Mouse (Mus musculus): ENCODE measurements around the gene Calcoco1.
A peak's percentile ranks its signal among the peaks of the same experiment; 100 is the strongest.

The Calcoco1 gene

GRCm38 (mm10) chr15:102721980-102722475 is at the start of gene Calcoco1:
Gene Calcoco1, minus strand, starts transcription at chr15:102722178.
- DNase-seq (ENCODE audit: low spot score): peak; percentile 95

GRCm38 (mm10) chr15:102770866-102771265 is 48.9 kb upstream of the Calcoco1 start:
- no peak for DNase-seq (ENCODE audit: low spot score)

GRCm38 (mm10) chr15:102765207-102765606 is 43.2 kb upstream of the Calcoco1 start:
- no peak for DNase-seq (ENCODE audit: low spot score)

- no peak for DNase-seq (ENCODE audit: low spot score)
These were observed 39.9 kb upstream of the Calcoco1 start for GRCm38 (mm10) chr15:102761745-102762378.

GRCm38 (mm10) chr15:102757686-102758085 is 35.7 kb upstream of the Calcoco1 start:
- no peak for DNase-seq (ENCODE audit: low spot score)

GRCm38 (mm10) chr15:102755053-102755452 is 33.1 kb upstream of the Calcoco1 start:
- DNase-seq (ENCODE audit: low spot score): no peak

- DNase-seq (ENCODE audit: low spot score): no peak
These were observed 32.4 kb upstream of the Calcoco1 start for GRCm38 (mm10) chr15:102754361-102754760.

GRCm38 (mm10) chr15:102753170-102753569 is 31.2 kb upstream of the Calcoco1 start:
- DNase-seq (ENCODE audit: low spot score): no peak

- DNase-seq (ENCODE audit: low spot score): no peak
These were observed 30.2 kb upstream of the Calcoco1 start for GRCm38 (mm10) chr15:102752164-102752563.

- DNase-seq (ENCODE audit: low spot score): peak; percentile 77
These were observed 28.3 kb upstream of the Calcoco1 start for GRCm38 (mm10) chr15:102750241-102750640.

- no peak for DNase-seq (ENCODE audit: low spot score)
These were observed 27.1 kb upstream of the Calcoco1 start for GRCm38 (mm10) chr15:102749103-102749502.

- DNase-seq (ENCODE audit: low spot score): no peak
These were observed 25.9 kb upstream of the Calcoco1 start for GRCm38 (mm10) chr15:102747853-102748252.

- DNase-seq (ENCODE audit: low spot score): no peak
These were observed 25.3 kb upstream of the Calcoco1 start for GRCm38 (mm10) chr15:102747286-102747640.

GRCm38 (mm10) chr15:102746488-102747285 is 24.7 kb upstream of the Calcoco1 start:
- DNase-seq (ENCODE audit: low spot score): peak; percentile 66

- peak; percentile 63 for DNase-seq (ENCODE audit: low spot score)
These were observed 24.1 kb upstream of the Calcoco1 start for GRCm38 (mm10) chr15:102746126-102746487.

GRCm38 (mm10) chr15:102745387-102745786 is 23.4 kb upstream of the Calcoco1 start:
- DNase-seq (ENCODE audit: low spot score): no peak

- DNase-seq (ENCODE audit: low spot score): no peak
These were observed 22.9 kb upstream of the Calcoco1 start for GRCm38 (mm10) chr15:102744831-102745230.

GRCm38 (mm10) chr15:102744416-102744815 is 22.4 kb upstream of the Calcoco1 start:
- DNase-seq (ENCODE audit: low spot score): no peak

- DNase-seq (ENCODE audit: low spot score): no peak
These were observed 22.0 kb upstream of the Calcoco1 start for GRCm38 (mm10) chr15:102743996-102744395.

GRCm38 (mm10) chr15:102743196-102743595 is 21.2 kb upstream of the Calcoco1 start:
- DNase-seq (ENCODE audit: low spot score): no peak

- peak; percentile 96 for DNase-seq (ENCODE audit: low spot score)
These were observed 20.6 kb upstream of the Calcoco1 start for GRCm38 (mm10) chr15:102742589-102742988.

- peak; percentile 77 for DNase-seq (ENCODE audit: low spot score)
These were observed 17.7 kb upstream of the Calcoco1 start for GRCm38 (mm10) chr15:102739520-102740297.

GRCm38 (mm10) chr15:102738434-102738833 is 16.5 kb upstream of the Calcoco1 start:
- DNase-seq (ENCODE audit: low spot score): no peak
